Mouse (Mus musculus) heart, postnatal 0 days (tissue): ENCODE measurements around the gene Rars. TPM values are rescaled to one million over a fixed set of nuclear protein-coding genes. Genes with fewer than 3 reads are reported as not detected.

Source experiments
- ATAC-seq: fragments of 200-750 bp; cut with Nextera tagmentation; 2 replicates; pipeline ENCODE4 v1.8.0; 2017; ENCODE audit warnings: low read depth, moderate number of reproducible peaks, moderate library complexity; ENCODE audit not compliant: insufficient read depth
- DNase-seq: peaks from one replicate; pipeline ENCODE4 v3.0.0-alpha.2; 2016; ENCODE audit warnings: low spot score
- H3K27ac ChIP-seq: fragments of 300-500 bp; sonication (generic); 2 replicates; pipeline ENCODE4 v1.5.1; 2014; ENCODE audit warnings: low read depth, mild to moderate bottlenecking
- H3K27me3 ChIP-seq: fragments of 300-500 bp; sonication (generic); 2 replicates; pipeline ENCODE4 v1.6.1; 2014; ENCODE audit warnings: low read length, mixed read lengths; ENCODE audit not compliant: control insufficient read depth, insufficient read depth
- H3K36me3 ChIP-seq: fragments of 300-500 bp; sonication (generic); replicated peaks from 2 replicates; pipeline ENCODE4 v1.6.1; 2014; ENCODE audit warnings: low read length, mixed read lengths; ENCODE audit not compliant: control insufficient read depth, insufficient read depth
- H3K4me1 ChIP-seq: fragments of 300-500 bp; sonication (generic); 2 replicates; pipeline ENCODE4 v1.6.1; 2014; ENCODE audit warnings: antibody characterized with exemption; ENCODE audit not compliant: control insufficient read depth, insufficient read depth
- H3K4me2 ChIP-seq: fragments of 300-500 bp; sonication (generic); 2 replicates; pipeline ENCODE4 v1.6.1; 2014; ENCODE audit warnings: low read depth, mild to moderate bottlenecking, low read length, moderate library complexity
- H3K4me3 ChIP-seq: fragments of 300-500 bp; sonication (generic); 2 replicates; pipeline ENCODE4 v1.5.1; 2014; ENCODE audit warnings: low read depth, low read length
- H3K9ac ChIP-seq: fragments of 300-500 bp; sonication (generic); replicated peaks from 2 replicates; pipeline ENCODE4 v1.6.1; 2014; ENCODE audit warnings: low read depth, low read length, mixed read lengths
- H3K9me3 ChIP-seq: fragments of 300-500 bp; sonication (generic); replicated peaks from 2 replicates; pipeline ENCODE4 v1.6.1; 2016; ENCODE audit warnings: low read length; ENCODE audit not compliant: control insufficient read depth
- CTCF ChIP-seq: IDR thresholded peaks from 2 replicates; pipeline ENCODE4 v1.5.1; 2016; ENCODE audit warnings: antibody characterized with exemption, control low read depth, low read depth
- EP300 ChIP-seq: IDR thresholded peaks from 2 replicates; pipeline ENCODE4 v1.6.1; 2016; ENCODE audit warnings: antibody characterized with exemption, low read depth
- WGBS: fragments of 180-500 bp; shearing (Covaris S2); extraction: QIAGEN DNeasy Blood & Tissue Kit; methylation state at CpG from one replicate; pipeline ENCODE4 v1.1.7; 2014; 5-methylcytosine and 5-hydroxymethylcytosine counted together
- polyA plus RNA-seq: library from polyadenylated mRNA; unstranded; fragments of >200 nt; fragmentation: Nextera tagmentation; extraction: Ambion mirVana; gene quantifications from 2 replicates; pipeline ENCODE4 v1.2.1, GENCODE M21; 2015
- total RNA-seq: library from RNA; depleted of rRNA; stranded (reverse); fragments of >200 nt; gene quantifications from 2 replicates; pipeline ENCODE4 v1.2.3, GENCODE M21; 2014; ENCODE audit warnings: low replicate concordance

Gene Rars
- total and polyA plus RNA-seq, 2 experiments from 2014 or later, result 16.9 to 38.0 TPM

DNA sequence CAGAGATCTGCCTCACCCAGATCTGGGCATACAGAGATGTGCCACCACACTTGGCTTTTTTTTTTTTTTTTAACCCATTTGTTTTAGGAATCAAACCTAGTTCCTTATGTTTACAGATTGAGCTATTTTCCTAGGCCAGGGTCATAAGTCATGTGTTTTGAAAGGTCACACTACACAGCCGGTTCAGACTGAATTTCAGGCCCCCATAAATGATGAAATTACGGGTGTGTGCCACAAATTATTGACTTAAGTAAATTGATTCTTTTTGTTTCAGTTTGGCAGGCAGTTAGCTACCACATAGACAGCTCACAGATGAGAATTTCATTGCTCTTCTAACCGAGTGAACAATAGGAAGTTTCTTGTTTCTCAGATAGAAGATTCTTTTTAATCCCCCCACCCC lies 50.3 kb downstream of the Rars start:
- Histone ChIP-seq H3K9ac (no peak overlapping the region), H3K27me3 (no peaks in the 10 kb centered on the region), H3K9me3 (no peaks in the 10 kb centered on the region), H3K27ac (no peak overlapping the region), H3K4me1 (no peaks in the 10 kb centered on the region), H3K4me3 (no peak overlapping the region), H3K36me3 (peaks cover 63% of the 10 kb centered on the region), H3K4me2 (no peak overlapping the region)
- no peak for TF ChIP-seq EP300
- TF ChIP-seq CTCF, result no peak
- no peak for DNase-seq
- no peak for ATAC-seq
- 93% methylated on average over 3 of the region's 3 CpGs for WGBS

DNA sequence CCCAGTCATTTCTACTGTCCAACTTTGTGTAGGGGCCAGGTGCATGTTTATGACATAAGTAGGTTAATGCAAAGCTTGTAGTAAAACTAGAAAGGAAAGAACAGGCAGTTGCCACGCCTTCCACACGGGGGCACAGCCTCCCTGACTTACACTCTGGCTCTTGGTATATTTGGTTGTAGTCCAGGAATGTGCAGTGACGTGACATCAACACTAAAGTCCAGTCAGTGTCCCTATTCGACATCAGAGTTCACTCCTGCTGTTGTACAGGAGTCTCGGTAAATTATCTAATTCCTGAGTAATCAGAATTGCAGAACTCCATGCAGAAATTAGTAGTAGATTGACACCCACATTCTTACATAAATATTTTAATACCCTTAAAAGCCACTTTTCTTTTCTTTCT lies 51.3 kb downstream of the Rars start:
- Histone ChIP-seq H3K27me3 (no peaks in the 10 kb centered on the region), H3K27ac (no peak overlapping the region), H3K9ac (no peak overlapping the region), H3K36me3 (peaks cover 71% of the 10 kb centered on the region), H3K4me3 (no peak overlapping the region), H3K4me2 (no peak overlapping the region), H3K4me1 (no peaks in the 10 kb centered on the region), H3K9me3 (no peaks in the 10 kb centered on the region)
- TF ChIP-seq CTCF, result peak; percentile 44
- TF ChIP-seq EP300, result no peak
- peak; percentile 9 for DNase-seq
- no peak for ATAC-seq
- WGBS, result 62% methylated on average over 5 of the region's 5 CpGs

DNA sequence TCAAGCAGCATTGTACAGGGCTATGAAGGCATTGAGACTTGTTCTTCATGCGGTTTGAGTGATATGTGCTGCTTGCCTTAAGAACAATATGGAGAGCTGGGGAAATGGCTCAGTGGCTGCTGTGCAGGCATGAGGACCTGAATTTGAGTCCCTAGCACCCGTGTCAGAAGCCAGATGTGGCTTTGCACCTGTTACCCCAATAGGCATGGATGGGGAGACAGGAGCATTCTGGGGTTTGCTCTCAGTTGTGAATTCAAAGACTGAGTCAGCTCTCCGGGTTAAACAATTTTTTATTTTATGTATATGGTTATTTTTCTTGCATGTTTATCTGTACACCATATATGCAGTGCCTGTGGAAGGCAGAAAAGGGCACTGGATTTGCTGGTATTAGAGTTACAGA lies 51.9 kb downstream of the Rars start:
- ATAC-seq (no peak), DNase-seq (no peak)
- H3K4me1 ChIP-seq, result no peaks in the 10 kb centered on the region
- no peak for TF ChIP-seq CTCF
- no peak for TF ChIP-seq EP300
- H3K4me3 ChIP-seq, result no peak overlapping the region
- no peak overlapping the region for H3K9ac ChIP-seq
- peaks cover 77% of the 10 kb centered on the region for H3K36me3 ChIP-seq
- H3K9me3 ChIP-seq, result no peaks in the 10 kb centered on the region
- H3K27me3 ChIP-seq, result no peaks in the 10 kb centered on the region
- H3K27ac ChIP-seq, result no peak overlapping the region
- 93% methylated on average over 3 of the region's 3 CpGs for WGBS
- no peak overlapping the region for H3K4me2 ChIP-seq

DNA sequence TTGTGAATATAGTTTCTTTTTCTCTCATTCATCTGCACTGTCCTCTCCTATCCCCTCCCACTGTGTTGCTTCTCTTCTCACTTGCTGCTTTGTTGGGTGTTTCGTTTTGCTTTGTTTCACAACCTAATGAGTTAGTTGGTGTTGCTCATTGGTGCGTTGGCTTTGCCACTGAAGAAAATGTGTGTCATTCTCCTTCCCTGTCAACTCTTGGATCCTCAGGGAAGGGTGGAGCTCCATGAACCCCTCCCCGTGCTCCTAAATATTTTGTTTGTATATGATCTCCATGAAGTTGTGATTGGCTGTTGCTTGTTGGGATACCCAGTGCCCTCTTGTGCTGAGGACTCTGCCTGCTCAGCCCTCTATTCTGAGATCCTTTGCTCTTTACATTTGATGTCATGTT lies 54.0 kb downstream of the Rars start:
- Histone ChIP-seq H3K4me1 (no peaks in the 10 kb centered on the region), H3K9ac (no peak overlapping the region), H3K27me3 (no peaks in the 10 kb centered on the region), H3K27ac (no peak overlapping the region), H3K4me3 (no peak overlapping the region), H3K4me2 (no peak overlapping the region), H3K9me3 (no peaks in the 10 kb centered on the region), H3K36me3 (peaks cover 82% of the 10 kb centered on the region)
- DNase-seq (no peak), ATAC-seq (no peak)
- TF ChIP-seq CTCF, result no peak
- no peak for TF ChIP-seq EP300
- 81% methylated on average over 3 of the region's 3 CpGs for WGBS

DNA sequence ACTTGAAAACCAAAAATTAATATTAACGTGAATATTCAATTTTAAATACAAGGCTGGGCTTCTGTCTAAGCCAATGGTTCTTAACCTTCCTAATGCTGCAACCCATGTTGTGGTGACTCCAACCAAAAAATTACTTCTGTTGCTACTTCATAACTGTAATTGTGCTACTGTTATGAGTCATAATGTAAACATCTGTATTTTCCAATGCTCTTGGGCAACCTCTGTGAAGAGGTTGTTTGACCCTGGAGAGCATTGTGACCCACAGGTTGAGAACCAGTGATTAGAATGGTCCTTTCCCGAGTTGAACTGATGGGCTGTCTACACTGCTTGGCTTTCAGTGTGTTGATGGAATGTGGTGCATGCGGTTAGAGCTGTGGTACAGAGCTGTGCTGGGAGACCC lies 57.9 kb downstream of the Rars start:
- no peak overlapping the region for H3K27ac ChIP-seq
- H3K4me2 ChIP-seq, result no peak overlapping the region
- ATAC-seq, result no peak
- H3K9me3 ChIP-seq, result no peaks in the 10 kb centered on the region
- no peak overlapping the region for H3K4me3 ChIP-seq
- H3K9ac ChIP-seq, result no peak overlapping the region
- 79% methylated on average over 3 of the region's 3 CpGs for WGBS
- TF ChIP-seq EP300 (no peak), CTCF (no peak)
- H3K27me3 ChIP-seq, result no peaks in the 10 kb centered on the region
- peaks cover 43% of the 10 kb centered on the region for H3K36me3 ChIP-seq
- H3K4me1 ChIP-seq, result no peaks in the 10 kb centered on the region
- no peak for DNase-seq

DNA sequence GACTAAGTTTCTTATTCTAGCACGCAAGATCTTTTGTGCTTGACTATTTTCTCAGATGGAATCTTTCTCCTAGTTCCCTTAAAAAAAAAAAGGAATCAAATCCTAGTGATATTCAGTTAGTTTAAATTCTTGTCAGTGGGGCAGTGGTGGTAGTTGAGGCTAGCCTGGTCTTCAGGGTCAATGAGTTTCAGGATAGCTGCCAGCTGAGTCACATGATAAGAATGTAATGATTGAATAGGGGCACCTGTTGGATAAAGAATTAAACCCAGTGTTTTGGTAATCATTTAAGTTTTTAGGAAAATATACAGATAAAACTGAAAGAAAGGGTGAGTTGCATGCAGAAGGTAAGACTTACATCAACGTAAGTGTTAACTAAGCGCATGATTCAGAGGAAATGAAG lies 58.7 kb downstream of the Rars start:
- ATAC-seq, result no peak
- no peak overlapping the region for H3K27ac ChIP-seq
- H3K4me1 ChIP-seq, result peaks cover 6% of the 10 kb centered on the region
- H3K9ac ChIP-seq, result no peak overlapping the region
- H3K27me3 ChIP-seq, result no peaks in the 10 kb centered on the region
- H3K36me3 ChIP-seq, result peaks cover 40% of the 10 kb centered on the region
- no peak overlapping the region for H3K4me2 ChIP-seq
- no peak for TF ChIP-seq EP300
- no peak for TF ChIP-seq CTCF
- no peak overlapping the region for H3K4me3 ChIP-seq
- H3K9me3 ChIP-seq, result no peaks in the 10 kb centered on the region
- DNase-seq, result no peak
- WGBS, result 91% methylated on average over 3 of the region's 3 CpGs
